Mouse (Mus musculus): ENCODE measurements at regions not wholly inside any gene's neighbourhood (a gene's known extent, or its start where the extent isn't known, plus 50 kb on each side); places are given as distances from the start of the nearest gene placed in this dataset.

- no peaks in the 10 kb centered on the region for H3K36me3 ChIP-seq (ENCODE audit: insufficient read depth, low read length)
- H3K27me3 ChIP-seq (ENCODE audit: insufficient read depth, low read length): no peaks in the 10 kb centered on the region
- H3K4me3 ChIP-seq (replicated peaks; ENCODE audit: low read length): no peak overlapping the region
- H3K4me1 ChIP-seq (replicated peaks; ENCODE audit: low read depth, low read length): no peaks in the 10 kb centered on the region
- H3K9me3 ChIP-seq (ENCODE audit: low read length): peaks cover 7% of the 10 kb centered on the region; the same call in 1 of the 2 replicates
- no peak for TF ChIP-seq CTCF (conservative IDR thresholded peaks at IDR 0.05; ENCODE audit: low read length)
- TF ChIP-seq NANOG (IDR thresholded peaks at IDR 0.05; ENCODE audit: borderline replicate concordance, low read length): no peak
- TF ChIP-seq POU5F1 (IDR thresholded peaks at IDR 0.05; ENCODE audit: borderline replicate concordance, low read length): no peak
These were observed 698.2 kb upstream of the Kdm8 start for GRCm38 (mm10) chr7:124746321-124746720.

- Histone ChIP-seq H3K27me3 (ENCODE audit: insufficient read depth, low read length) (no peaks in the 10 kb centered on the region), H3K36me3 (ENCODE audit: insufficient read depth, low read length) (no peaks in the 10 kb centered on the region), H3K9me3 (ENCODE audit: low read length) (peaks cover 20% of the 10 kb centered on the region; the same call in 1 of the 2 replicates), H3K4me3 (replicated peaks; ENCODE audit: low read length) (no peak overlapping the region), H3K4me1 (replicated peaks; ENCODE audit: low read depth, low read length) (no peaks in the 10 kb centered on the region)
- no peak for TF ChIP-seq POU5F1 (IDR thresholded peaks at IDR 0.05; ENCODE audit: borderline replicate concordance, low read length)
- no peak for TF ChIP-seq CTCF (conservative IDR thresholded peaks at IDR 0.05; ENCODE audit: low read length)
- TF ChIP-seq NANOG (IDR thresholded peaks at IDR 0.05; ENCODE audit: borderline replicate concordance, low read length): no peak
These were observed 696.1 kb upstream of the Kdm8 start for GRCm38 (mm10) chr7:124748396-124748795.

GRCm38 (mm10) chr7:124759084-124759483 is 685.4 kb upstream of the Kdm8 start:
- H3K36me3 ChIP-seq (ENCODE audit: insufficient read depth, low read length): no peaks in the 10 kb centered on the region
- H3K27me3 ChIP-seq (ENCODE audit: insufficient read depth, low read length): no peaks in the 10 kb centered on the region
- TF ChIP-seq CTCF (conservative IDR thresholded peaks at IDR 0.05; ENCODE audit: low read length) (no peak), NANOG (IDR thresholded peaks at IDR 0.05; ENCODE audit: borderline replicate concordance, low read length) (no peak), POU5F1 (IDR thresholded peaks at IDR 0.05; ENCODE audit: borderline replicate concordance, low read length) (no peak)
- no peaks in the 10 kb centered on the region for H3K9me3 ChIP-seq (ENCODE audit: low read length)
- H3K4me1 ChIP-seq (replicated peaks; ENCODE audit: low read depth, low read length): no peaks in the 10 kb centered on the region
- no peak overlapping the region for H3K4me3 ChIP-seq (replicated peaks; ENCODE audit: low read length)

GRCm38 (mm10) chr7:124777822-124778221 is 666.7 kb upstream of the Kdm8 start:
- H3K27me3 ChIP-seq (ENCODE audit: insufficient read depth, low read length): no peaks in the 10 kb centered on the region
- no peak overlapping the region for H3K4me3 ChIP-seq (replicated peaks; ENCODE audit: low read length)
- no peaks in the 10 kb centered on the region for H3K4me1 ChIP-seq (replicated peaks; ENCODE audit: low read depth, low read length)
- TF ChIP-seq POU5F1 (IDR thresholded peaks at IDR 0.05; ENCODE audit: borderline replicate concordance, low read length) (no peak), NANOG (IDR thresholded peaks at IDR 0.05; ENCODE audit: borderline replicate concordance, low read length) (no peak), CTCF (conservative IDR thresholded peaks at IDR 0.05; ENCODE audit: low read length) (no peak)
- H3K9me3 ChIP-seq (ENCODE audit: low read length): no peaks in the 10 kb centered on the region
- H3K36me3 ChIP-seq (ENCODE audit: insufficient read depth, low read length): no peaks in the 10 kb centered on the region

DNA sequence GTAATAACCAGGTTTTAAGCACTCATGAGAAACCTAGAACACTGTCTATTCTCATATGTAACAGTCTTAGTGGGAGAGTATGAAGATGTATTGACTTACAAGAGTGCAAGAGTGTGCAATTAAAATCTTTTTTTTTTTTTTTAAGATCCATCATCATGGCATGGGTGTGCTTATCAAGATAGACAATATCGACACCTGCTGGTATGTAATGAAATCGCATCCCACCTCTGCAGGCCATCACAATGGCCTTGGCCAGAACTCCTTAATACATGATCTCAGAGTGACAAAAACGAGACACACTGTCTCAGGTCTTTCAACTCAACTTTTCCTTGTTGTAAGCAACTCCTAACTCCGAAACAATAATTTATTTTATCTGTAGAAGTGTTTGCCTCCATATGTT is 661.7 kb upstream of the Kdm8 start:
- H3K9me3 ChIP-seq (ENCODE audit: low read length): no peaks in the 10 kb centered on the region
- H3K4me1 ChIP-seq (replicated peaks; ENCODE audit: low read depth, low read length): no peaks in the 10 kb centered on the region
- no peak overlapping the region for H3K4me3 ChIP-seq (replicated peaks; ENCODE audit: low read length)
- TF ChIP-seq POU5F1 (IDR thresholded peaks at IDR 0.05; ENCODE audit: borderline replicate concordance, low read length) (no peak), CTCF (conservative IDR thresholded peaks at IDR 0.05; ENCODE audit: low read length) (peak; percentile 83), NANOG (IDR thresholded peaks at IDR 0.05; ENCODE audit: borderline replicate concordance, low read length) (no peak)
- H3K36me3 ChIP-seq (ENCODE audit: insufficient read depth, low read length): no peaks in the 10 kb centered on the region
- no peaks in the 10 kb centered on the region for H3K27me3 ChIP-seq (ENCODE audit: insufficient read depth, low read length)

DNA sequence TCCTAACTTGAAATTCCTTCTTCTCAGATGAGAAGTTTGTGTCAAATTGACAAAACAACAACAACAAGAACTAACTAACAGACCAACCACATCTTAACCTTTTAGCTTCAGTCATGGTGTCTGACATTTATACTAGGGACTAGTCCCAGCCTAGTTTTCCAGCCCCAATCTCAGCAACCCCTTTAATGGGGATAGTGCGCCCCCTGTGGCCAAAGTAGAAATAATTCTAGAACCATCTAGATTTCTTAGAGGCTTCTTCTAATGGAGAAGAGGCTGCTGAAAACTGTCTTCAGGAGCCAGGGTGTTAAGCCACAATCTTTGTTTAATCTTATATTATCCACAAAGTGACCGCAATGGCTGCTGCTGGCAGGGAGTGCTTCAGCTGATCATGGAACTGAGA is 659.5 kb upstream of the Kdm8 start:
- Histone ChIP-seq H3K4me3 (replicated peaks; ENCODE audit: low read length) (no peak overlapping the region), H3K27me3 (ENCODE audit: insufficient read depth, low read length) (no peaks in the 10 kb centered on the region), H3K4me1 (replicated peaks; ENCODE audit: low read depth, low read length) (no peaks in the 10 kb centered on the region), H3K36me3 (ENCODE audit: insufficient read depth, low read length) (no peaks in the 10 kb centered on the region), H3K9me3 (ENCODE audit: low read length) (no peaks in the 10 kb centered on the region)
- TF ChIP-seq CTCF (conservative IDR thresholded peaks at IDR 0.05; ENCODE audit: low read length) (peak; percentile 54), NANOG (IDR thresholded peaks at IDR 0.05; ENCODE audit: borderline replicate concordance, low read length) (no peak)

DNA sequence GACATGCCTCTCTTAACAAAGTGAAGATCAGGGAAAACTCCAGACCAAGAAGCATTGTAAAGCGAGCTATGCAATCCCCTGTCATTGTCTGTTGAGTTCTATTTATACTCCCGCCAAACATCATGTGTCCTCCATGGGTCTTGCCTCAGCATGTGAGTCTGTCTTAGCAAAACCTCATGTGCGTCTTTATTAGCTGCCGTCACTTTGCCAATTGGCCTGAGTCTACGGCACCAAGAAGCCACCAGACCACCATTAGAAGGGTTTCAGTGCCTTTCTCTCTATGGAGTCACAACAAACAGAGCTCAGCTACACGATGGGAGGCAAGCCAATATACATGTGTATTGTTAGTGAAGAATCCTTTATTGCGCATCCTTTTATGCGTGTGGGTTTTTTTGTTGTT is 658.6 kb upstream of the Kdm8 start:
- H3K4me3 ChIP-seq (replicated peaks; ENCODE audit: low read length): no peak overlapping the region
- no peaks in the 10 kb centered on the region for H3K27me3 ChIP-seq (ENCODE audit: insufficient read depth, low read length)
- TF ChIP-seq CTCF (conservative IDR thresholded peaks at IDR 0.05; ENCODE audit: low read length): no peak
- no peak for TF ChIP-seq NANOG (IDR thresholded peaks at IDR 0.05; ENCODE audit: borderline replicate concordance, low read length)
- no peak for TF ChIP-seq POU5F1 (IDR thresholded peaks at IDR 0.05; ENCODE audit: borderline replicate concordance, low read length)

DNA sequence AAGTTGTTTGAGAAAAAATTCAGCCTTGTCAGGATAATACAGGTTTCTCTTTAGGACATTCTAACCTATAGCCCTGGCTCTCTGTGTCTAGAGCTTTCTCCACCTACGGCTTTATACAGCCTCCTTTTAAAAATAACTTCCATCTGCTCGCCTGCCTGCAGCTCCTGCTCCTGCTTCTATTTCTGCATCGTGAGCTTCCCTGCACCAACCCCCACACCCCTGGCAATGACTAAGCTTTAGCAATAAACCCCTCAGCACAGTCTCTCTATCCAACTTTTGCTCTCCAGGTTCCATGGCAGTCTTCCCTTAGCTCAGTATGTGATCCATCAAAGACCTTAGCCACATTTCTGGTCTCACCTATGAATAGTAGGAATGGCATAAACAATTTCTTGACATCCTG is 655.7 kb upstream of the Kdm8 start:
- Histone ChIP-seq H3K4me1 (replicated peaks; ENCODE audit: low read depth, low read length) (no peaks in the 10 kb centered on the region), H3K9me3 (ENCODE audit: low read length) (no peaks in the 10 kb centered on the region), H3K4me3 (replicated peaks; ENCODE audit: low read length) (no peak overlapping the region), H3K36me3 (ENCODE audit: insufficient read depth, low read length) (no peaks in the 10 kb centered on the region), H3K27me3 (ENCODE audit: insufficient read depth, low read length) (no peaks in the 10 kb centered on the region)
- TF ChIP-seq POU5F1 (IDR thresholded peaks at IDR 0.05; ENCODE audit: borderline replicate concordance, low read length): no peak
- TF ChIP-seq NANOG (IDR thresholded peaks at IDR 0.05; ENCODE audit: borderline replicate concordance, low read length): no peak
- no peak for TF ChIP-seq CTCF (conservative IDR thresholded peaks at IDR 0.05; ENCODE audit: low read length)

More for the DNA sequence above, 658.6 kb upstream of the Kdm8 start:
- Histone ChIP-seq H3K36me3 (ENCODE audit: insufficient read depth, low read length) (no peaks in the 10 kb centered on the region), H3K9me3 (ENCODE audit: low read length) (no peaks in the 10 kb centered on the region), H3K4me1 (replicated peaks; ENCODE audit: low read depth, low read length) (no peaks in the 10 kb centered on the region)

- Histone ChIP-seq H3K4me1 (replicated peaks; ENCODE audit: low read depth, low read length) (no peaks in the 10 kb centered on the region), H3K36me3 (ENCODE audit: insufficient read depth, low read length) (no peaks in the 10 kb centered on the region), H3K4me3 (replicated peaks; ENCODE audit: low read length) (no peak overlapping the region), H3K9me3 (ENCODE audit: low read length) (peaks cover 16% of the 10 kb centered on the region), H3K27me3 (ENCODE audit: insufficient read depth, low read length) (no peaks in the 10 kb centered on the region)
- no peak for TF ChIP-seq CTCF (conservative IDR thresholded peaks at IDR 0.05; ENCODE audit: low read length)
- TF ChIP-seq NANOG (IDR thresholded peaks at IDR 0.05; ENCODE audit: borderline replicate concordance, low read length): no peak
- no peak for TF ChIP-seq POU5F1 (IDR thresholded peaks at IDR 0.05; ENCODE audit: borderline replicate concordance, low read length)
These were observed 641.4 kb upstream of the Kdm8 start for GRCm38 (mm10) chr7:124803101-124803500.
